Mouse (Mus musculus) ES-Bruce4 (cell line): ENCODE results near the gene March11. TPM values are rescaled to one million over a fixed set of nuclear protein-coding genes. Genes with fewer than 3 reads are reported as not detected.

ENCODE experiments used
- H3K27ac ChIP-seq: 2 replicates; pipeline ENCODE4 v1.5.1; 2012; ENCODE audit warnings: low read length, inconsistent platforms; ENCODE audit not compliant: insufficient read depth
- H3K27me3 ChIP-seq: 2 replicates; pipeline ENCODE4 v1.6.1; 2012; ENCODE audit warnings: mild to moderate bottlenecking, low read length, inconsistent platforms; ENCODE audit not compliant: control insufficient read depth, poor library complexity, insufficient read depth, severe bottlenecking
- H3K36me3 ChIP-seq: 2 replicates; pipeline ENCODE4 v1.6.1; 2012; ENCODE audit warnings: inconsistent platforms, mild to moderate bottlenecking, low read length, moderate library complexity; ENCODE audit not compliant: control insufficient read depth, poor library complexity, insufficient read depth, severe bottlenecking
- H3K4me1 ChIP-seq: one replicate; pipeline ENCODE4 v1.8.1; 2011; ENCODE audit warnings: low read length; ENCODE audit not compliant: control insufficient read depth, insufficient read depth
- H3K4me3 ChIP-seq: 2 replicates; pipeline ENCODE4 v1.5.1; 2011; ENCODE audit warnings: low read depth, mild to moderate bottlenecking, low read length
- H3K9ac ChIP-seq: 2 replicates; pipeline ENCODE4 v1.6.1; 2012; ENCODE audit warnings: low read depth, mild to moderate bottlenecking, inconsistent platforms; ENCODE audit not compliant: poor library complexity, severe bottlenecking
- H3K9me3 ChIP-seq: replicated peaks from 2 replicates; pipeline ENCODE4 v1.6.1; 2012; ENCODE audit warnings: mild to moderate bottlenecking, low read length, inconsistent platforms; ENCODE audit not compliant: control insufficient read depth, poor library complexity, insufficient read depth, severe bottlenecking
- CTCF ChIP-seq: IDR thresholded peaks from one replicate; pipeline ENCODE4 v1.8.1; 2011; ENCODE audit warnings: low read depth, low read length
- EP300 ChIP-seq: IDR thresholded peaks from 2 replicates; pipeline ENCODE4 v1.6.1; 2011; ENCODE audit warnings: low read depth, low read length; ENCODE audit not compliant: insufficient read depth
- POLR2A ChIP-seq: IDR thresholded peaks from one replicate; pipeline ENCODE4 v1.8.1; 2011; ENCODE audit warnings: low read length; ENCODE audit not compliant: insufficient read depth
- polyA plus RNA-seq: library from polyadenylated mRNA; stranded (reverse); fragments of >200 nt; gene quantifications from 2 replicates; pipeline ENCODE4 v1.2.4, GENCODE M21; 2011; ENCODE audit warnings: low read depth; ENCODE audit not compliant: missing spikeins, insufficient read depth, insufficient read length

The March11 gene
- not detected in 2 replicates for polyA plus RNA-seq

GRCm38 (mm10) chr15:26308629-26309230 is at the start of gene March11:
Gene March11 (plus strand): TSS chr15:26309048.
- peak within 1 kb of the TSS; percentile 81 for H3K4me3 ChIP-seq
- H3K4me1 ChIP-seq, result no peaks in the 10 kb centered on the region
- H3K27me3 ChIP-seq, result peaks cover 5% of the 10 kb centered on the region; the same call in 1 of the 2 replicates
- peak within 1 kb of the TSS; percentile 88 for H3K9ac ChIP-seq
- no peaks in the 10 kb centered on the region for H3K36me3 ChIP-seq
- no peak for TF ChIP-seq POLR2A
- 0 out of 2 replicates have a peak, but pooled peaks have one; percentile 8 for TF ChIP-seq EP300
- peak; percentile 23 for TF ChIP-seq CTCF
- H3K27ac ChIP-seq, result no peak within 1 kb of the TSS
- no peaks in the 10 kb centered on the region for H3K9me3 ChIP-seq

- Histone ChIP-seq H3K27me3 (no peaks in the 10 kb centered on the region), H3K9me3 (no peaks in the 10 kb centered on the region), H3K27ac (no peak overlapping the region), H3K4me1 (no peaks in the 10 kb centered on the region), H3K4me3 (no peak overlapping the region), H3K36me3 (no peaks in the 10 kb centered on the region), H3K9ac (no peak overlapping the region)
- TF ChIP-seq CTCF (no peak), POLR2A (no peak), EP300 (no peak)
Observed at GRCm38 (mm10) chr15:26262336-26262735, 46.5 kb upstream of the March11 start.

- H3K4me1 ChIP-seq, result no peaks in the 10 kb centered on the region
- H3K4me3 ChIP-seq, result no peak overlapping the region
- TF ChIP-seq POLR2A (no peak), CTCF (no peak), EP300 (no peak)
- no peak overlapping the region for H3K27ac ChIP-seq
- H3K9ac ChIP-seq, result no peak overlapping the region
- no peaks in the 10 kb centered on the region for H3K9me3 ChIP-seq
- no peaks in the 10 kb centered on the region for H3K27me3 ChIP-seq
- no peaks in the 10 kb centered on the region for H3K36me3 ChIP-seq
Observed at GRCm38 (mm10) chr15:26269596-26269995, 39.3 kb upstream of the March11 start.

GRCm38 (mm10) chr15:26276035-26276511 is 32.8 kb upstream of the March11 start:
- Histone ChIP-seq H3K9me3 (peaks cover 2% of the 10 kb centered on the region; the same call in 1 of the 2 replicates), H3K9ac (no peak overlapping the region), H3K27ac (no peak overlapping the region), H3K4me1 (no peaks in the 10 kb centered on the region), H3K27me3 (no peaks in the 10 kb centered on the region), H3K36me3 (no peaks in the 10 kb centered on the region), H3K4me3 (no peak overlapping the region)
- no peak for TF ChIP-seq POLR2A
- no peak for TF ChIP-seq EP300
- TF ChIP-seq CTCF, result no peak

- H3K36me3 ChIP-seq, result no peaks in the 10 kb centered on the region
- no peak overlapping the region for H3K27ac ChIP-seq
- H3K9ac ChIP-seq, result no peak overlapping the region
- no peaks in the 10 kb centered on the region for H3K4me1 ChIP-seq
- no peaks in the 10 kb centered on the region for H3K27me3 ChIP-seq
- peaks cover 2% of the 10 kb centered on the region; the same call in 1 of the 2 replicates for H3K9me3 ChIP-seq
- TF ChIP-seq EP300, result no peak
- no peak overlapping the region for H3K4me3 ChIP-seq
Observed at GRCm38 (mm10) chr15:26276608-26277007, 32.2 kb upstream of the March11 start.

GRCm38 (mm10) chr15:26291871-26292270 is 17.0 kb upstream of the March11 start:
- TF ChIP-seq EP300 (no peak), CTCF (no peak), POLR2A (no peak)
- no peaks in the 10 kb centered on the region for H3K27me3 ChIP-seq
- H3K9ac ChIP-seq, result no peak overlapping the region
- no peaks in the 10 kb centered on the region for H3K9me3 ChIP-seq
- no peaks in the 10 kb centered on the region for H3K36me3 ChIP-seq
- no peaks in the 10 kb centered on the region for H3K4me1 ChIP-seq
- no peak overlapping the region for H3K4me3 ChIP-seq
- H3K27ac ChIP-seq, result no peak overlapping the region
